Mouse (Mus musculus): ENCODE data around the gene Foxi3.

DNA sequence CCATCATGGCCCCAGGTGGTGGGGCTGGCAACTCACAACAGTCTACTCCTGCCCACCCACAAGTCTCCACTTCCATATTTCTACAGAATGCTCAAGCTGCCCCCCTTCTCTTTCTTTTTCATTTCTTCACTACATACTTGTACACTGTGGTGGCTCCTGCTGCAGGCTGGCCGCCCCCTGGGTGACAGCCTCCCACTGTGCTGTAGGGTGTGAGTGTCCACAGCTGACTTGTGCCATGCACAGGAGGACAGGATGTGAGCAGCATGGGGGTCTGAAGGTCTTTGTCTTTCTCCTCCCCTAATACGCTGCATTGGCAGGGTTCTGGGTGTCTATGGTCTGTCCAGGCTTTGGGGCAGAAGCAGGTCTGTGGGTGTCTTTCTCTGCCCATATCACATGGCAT lies 46.3 kb downstream of the Foxi3 start:
- TF ChIP-seq GATA1 (IDR thresholded peaks at IDR 0.05; ENCODE audit: borderline replicate concordance, low read length) (no peak), CTCF (IDR thresholded peaks at IDR 0.05; ENCODE audit: low read depth, low read length) (no peak), TAL1 (conservative IDR thresholded peaks at IDR 0.05; ENCODE audit: low read depth, low read length) (no peak), POLR2AphosphoS5 (IDR thresholded peaks at IDR 0.05; ENCODE audit: insufficient replicate concordance, low read depth, low read length) (no peak)
